Mouse (Mus musculus) cerebellum, adult 18-20 months (tissue): ENCODE measurements around the gene Gm8165.
"Not testable (repeated sequence)": the region's sequence is repeated elsewhere in the genome, so short reads cannot be mapped to it uniquely, and the experiment has no call there.

Experiments
- DNase-seq, 2 experiments: peaks; one replicate each; pipeline ENCODE4 v3.0.0; 2021

The Gm8165 gene

GRCm38 (mm10) chr14:43677099-43677498 lies at the start of gene Gm8165:
TSS of gene Gm8165 (minus strand) at chr14:43677199.
- DNase-seq, result not testable (repeated sequence)

GRCm38 (mm10) chr14:43697621-43698020 lies 20.6 kb upstream of the Gm8165 start, which contains the start of gene Gm7324:
TSS of gene Gm7324 (plus strand) at chr14:43697828.
- not testable (repeated sequence) for DNase-seq
